Mouse (Mus musculus): ENCODE measurements around the gene Creld1.

The Creld1 gene

GRCm38 (mm10) chr6:113469432-113469831 lies 13.7 kb upstream of the Creld1 start:
- DNase-seq (ENCODE audit: low read depth, low spot score) = peak; percentile 78

DNA sequence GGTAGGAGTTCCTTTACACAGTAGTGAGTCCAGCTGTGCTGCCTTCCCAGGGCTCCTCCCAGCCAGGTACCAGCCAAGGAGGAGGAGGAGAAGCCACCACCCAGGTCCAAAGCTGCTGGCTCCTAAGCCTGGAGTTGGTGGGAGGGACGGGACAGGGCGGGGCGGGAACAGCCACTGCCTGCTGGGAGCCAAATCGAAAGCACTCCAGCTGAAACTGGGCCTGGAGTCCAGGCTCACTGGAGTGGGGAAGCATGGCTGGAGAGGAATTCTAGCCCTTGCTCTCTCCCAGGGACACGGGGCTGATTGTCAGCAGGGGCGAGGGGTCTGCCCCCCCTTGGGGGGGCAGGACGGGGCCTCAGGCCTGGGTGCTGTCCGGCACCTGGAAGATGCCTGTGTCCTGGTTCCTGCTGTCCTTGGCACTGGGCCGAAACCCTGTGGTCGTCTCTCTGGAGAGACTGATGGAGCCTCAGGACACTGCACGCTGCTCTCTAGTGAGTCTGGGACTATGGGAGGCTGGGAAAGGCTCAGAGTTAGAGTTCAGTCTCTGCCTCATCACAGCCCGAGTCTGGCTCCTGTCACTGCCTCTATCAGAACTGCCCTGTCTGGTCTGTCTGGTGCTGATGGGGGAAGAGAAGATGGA lies 11.7 kb upstream of the Creld1 start, which contains the start of gene Il17rc:
Il17rc (plus strand) TSS at position 131 of the 640 bp plus-strand sequence.
- DNase-seq (ENCODE audit: low read depth, low spot score) = no peak

GRCm38 (mm10) chr6:113472061-113472460 lies 11.0 kb upstream of the Creld1 start:
- DNase-seq (ENCODE audit: low read depth, low spot score) = no peak

GRCm38 (mm10) chr6:113473246-113473645 lies 9.9 kb upstream of the Creld1 start:
- DNase-seq (ENCODE audit: low read depth, low spot score) = no peak

GRCm38 (mm10) chr6:113473715-113474114 lies 9.4 kb upstream of the Creld1 start:
- DNase-seq (ENCODE audit: low read depth, low spot score) = no peak

DNA sequence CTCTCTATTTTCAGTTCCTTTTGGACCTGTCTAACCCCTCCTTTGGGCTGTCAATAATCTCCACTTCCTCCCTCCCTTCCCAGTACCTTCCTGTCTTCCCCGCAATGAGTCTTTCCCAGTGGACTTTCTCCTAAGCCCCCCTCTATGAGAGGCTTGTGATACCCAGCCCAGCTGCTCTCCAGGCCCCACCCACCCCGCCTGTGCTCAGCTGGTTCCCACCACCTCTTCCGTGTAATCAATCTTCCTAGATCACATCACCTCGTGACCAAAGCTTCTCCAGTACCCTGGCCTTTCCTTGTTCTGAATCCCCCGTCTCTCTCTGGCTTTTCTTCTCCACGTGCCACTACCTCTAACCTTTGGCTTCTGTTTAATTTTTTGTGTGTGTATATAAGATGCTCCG lies 5.7 kb upstream of the Creld1 start:
- no peak for DNase-seq (ENCODE audit: low read depth, low spot score)

DNA sequence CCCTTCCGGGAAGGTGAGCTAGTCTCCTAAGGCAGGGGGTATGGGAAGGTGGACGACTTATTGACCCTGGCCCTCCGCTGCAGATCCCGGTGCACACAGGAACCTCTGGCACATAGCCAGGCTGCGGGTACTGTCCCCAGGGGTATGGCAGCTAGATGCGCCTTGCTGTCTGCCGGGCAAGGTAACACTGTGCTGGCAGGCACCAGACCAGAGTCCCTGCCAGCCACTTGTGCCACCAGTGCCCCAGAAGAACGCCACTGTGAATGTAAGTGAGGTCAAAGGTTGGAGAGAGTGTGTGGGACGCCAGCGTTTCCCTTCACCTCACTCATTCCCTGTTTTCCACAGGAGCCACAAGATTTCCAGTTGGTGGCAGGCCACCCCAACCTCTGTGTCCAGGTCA lies 4.2 kb upstream of the Creld1 start:
- DNase-seq (ENCODE audit: low read depth, low spot score) = no peak

DNA sequence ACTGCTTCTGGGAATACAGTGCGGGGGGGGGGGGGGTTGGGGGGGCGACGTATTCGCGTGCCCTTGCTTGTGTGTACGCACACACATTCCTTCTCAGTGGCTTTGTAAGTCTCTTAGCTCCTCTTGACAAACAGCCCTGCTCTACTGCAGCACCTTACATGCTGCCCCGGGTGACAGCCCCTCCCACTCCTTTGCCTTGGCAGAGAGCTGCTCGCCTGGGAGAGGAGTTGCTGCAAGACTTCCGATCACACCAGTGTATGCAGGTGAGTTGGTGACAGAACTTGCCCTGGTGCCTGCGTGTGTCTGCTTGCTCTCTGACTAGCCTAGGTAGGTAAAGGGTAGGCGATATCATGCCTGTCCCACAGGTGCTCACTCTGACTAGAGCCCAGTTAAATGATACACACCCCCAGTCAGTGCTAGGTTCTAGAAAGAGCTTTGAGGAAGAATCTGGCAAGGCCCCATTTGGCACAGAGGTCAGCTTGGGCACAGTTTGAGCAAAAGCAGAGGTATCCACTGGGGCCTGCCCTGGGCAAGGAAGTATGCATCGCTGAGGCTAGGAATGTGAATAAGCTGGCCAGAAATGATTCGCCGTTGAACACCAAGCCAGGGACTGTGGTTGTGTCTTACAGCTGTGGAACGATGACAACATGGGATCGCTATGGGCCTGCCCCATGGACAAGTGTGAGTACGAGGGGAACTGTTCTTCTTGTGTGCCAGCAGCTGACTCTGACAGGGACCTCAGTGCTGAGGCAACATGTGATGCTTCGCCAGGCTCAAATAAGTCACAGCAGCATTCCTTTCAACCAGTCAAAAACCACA lies 2.3 kb upstream of the Creld1 start:
- no peak for DNase-seq (ENCODE audit: low read depth, low spot score)

- DNase-seq (ENCODE audit: low read depth, low spot score) = peak; percentile 71
Observed at GRCm38 (mm10) chr6:113482477-113483099, 509 bp upstream of the Creld1 start.

- peak; percentile 43 for DNase-seq (ENCODE audit: low read depth, low spot score)
Observed at GRCm38 (mm10) chr6:113483729-113484128, 632 bp downstream of the Creld1 start.

- peak; percentile 42 for DNase-seq (ENCODE audit: low read depth, low spot score)
Observed at GRCm38 (mm10) chr6:113487125-113487576, 4.1 kb downstream of the Creld1 start.

DNA sequence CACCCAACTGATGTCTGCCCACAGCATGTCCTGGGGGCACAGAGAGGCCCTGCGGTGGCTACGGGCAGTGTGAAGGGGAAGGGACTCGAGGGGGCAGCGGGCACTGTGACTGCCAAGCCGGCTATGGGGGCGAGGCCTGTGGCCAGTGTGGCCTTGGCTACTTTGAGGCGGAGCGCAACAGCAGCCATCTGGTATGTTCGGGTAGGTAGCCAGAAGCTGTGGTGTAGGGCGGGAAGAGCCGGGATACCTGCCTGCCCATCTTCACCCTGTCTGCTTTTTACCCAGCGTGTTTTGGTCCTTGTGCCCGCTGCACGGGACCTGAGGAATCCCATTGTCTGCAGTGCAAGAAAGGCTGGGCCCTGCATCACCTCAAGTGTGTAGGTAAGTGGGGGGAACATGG lies 6.3 kb downstream of the Creld1 start:
- no peak for DNase-seq (ENCODE audit: low read depth, low spot score)

DNA sequence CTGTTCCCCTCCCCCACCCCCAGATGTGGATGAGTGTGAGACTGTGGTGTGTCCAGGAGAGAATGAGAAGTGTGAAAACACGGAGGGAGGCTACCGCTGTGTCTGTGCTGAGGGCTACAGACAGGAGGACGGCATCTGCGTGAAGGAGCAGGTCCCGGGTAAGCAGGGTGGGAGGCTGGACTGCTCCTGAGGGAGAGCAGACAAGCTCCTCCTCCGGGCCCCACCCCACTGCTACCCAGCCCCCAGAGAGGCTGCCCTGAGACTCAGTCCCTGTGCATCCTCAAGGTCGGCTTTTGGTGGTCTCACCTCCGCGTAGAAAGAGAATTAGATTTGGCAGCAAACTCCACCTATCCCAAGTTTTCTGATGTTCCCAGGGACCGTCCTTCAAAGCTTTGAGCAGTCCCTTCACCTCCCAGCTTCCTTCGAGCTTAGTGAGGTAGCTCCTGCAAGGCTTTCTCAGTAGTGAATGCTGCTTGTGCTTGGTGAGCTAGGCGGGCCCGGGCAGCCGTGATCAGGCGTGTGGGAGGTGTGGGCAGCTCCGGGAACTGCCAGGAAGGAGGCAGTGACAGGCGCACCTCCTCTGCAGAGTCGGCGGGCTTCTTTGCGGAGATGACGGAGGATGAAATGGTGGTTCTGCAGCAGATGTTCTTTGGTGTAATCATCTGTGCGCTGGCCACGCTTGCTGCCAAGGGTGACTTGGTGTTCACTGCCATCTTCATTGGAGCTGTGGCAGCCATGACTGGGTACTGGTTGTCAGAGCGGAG lies 9.2 kb downstream of the Creld1 start:
- no peak for DNase-seq (ENCODE audit: low read depth, low spot score)

DNA sequence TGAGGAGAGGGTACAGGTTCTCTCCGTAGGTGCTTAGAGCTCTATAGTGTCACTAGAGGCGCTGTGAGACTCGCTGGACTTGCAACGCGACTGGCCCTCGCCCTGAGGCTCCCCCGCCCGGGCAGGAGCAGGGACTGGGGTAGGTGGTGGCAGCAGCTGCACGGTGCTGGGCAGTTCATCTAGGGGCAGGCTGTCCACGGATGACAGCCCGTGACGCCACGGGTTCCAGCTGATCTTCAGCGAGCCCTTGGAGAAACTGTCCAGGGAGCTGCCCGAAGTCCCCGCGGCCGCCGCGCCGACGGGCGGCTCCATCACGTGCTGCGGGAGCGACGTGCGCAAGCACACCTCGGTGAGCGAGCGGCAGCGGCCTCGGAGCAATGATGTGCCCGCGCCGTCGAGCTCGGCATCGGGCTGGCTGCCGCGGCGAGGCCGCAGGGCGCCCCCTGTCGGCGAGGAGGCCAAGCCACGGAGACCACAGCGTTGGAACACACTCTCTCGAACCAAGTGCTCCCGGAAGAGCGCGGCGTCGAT lies 11.2 kb downstream of the Creld1 start:
- DNase-seq (ENCODE audit: low read depth, low spot score) = peak; percentile 95

DNA sequence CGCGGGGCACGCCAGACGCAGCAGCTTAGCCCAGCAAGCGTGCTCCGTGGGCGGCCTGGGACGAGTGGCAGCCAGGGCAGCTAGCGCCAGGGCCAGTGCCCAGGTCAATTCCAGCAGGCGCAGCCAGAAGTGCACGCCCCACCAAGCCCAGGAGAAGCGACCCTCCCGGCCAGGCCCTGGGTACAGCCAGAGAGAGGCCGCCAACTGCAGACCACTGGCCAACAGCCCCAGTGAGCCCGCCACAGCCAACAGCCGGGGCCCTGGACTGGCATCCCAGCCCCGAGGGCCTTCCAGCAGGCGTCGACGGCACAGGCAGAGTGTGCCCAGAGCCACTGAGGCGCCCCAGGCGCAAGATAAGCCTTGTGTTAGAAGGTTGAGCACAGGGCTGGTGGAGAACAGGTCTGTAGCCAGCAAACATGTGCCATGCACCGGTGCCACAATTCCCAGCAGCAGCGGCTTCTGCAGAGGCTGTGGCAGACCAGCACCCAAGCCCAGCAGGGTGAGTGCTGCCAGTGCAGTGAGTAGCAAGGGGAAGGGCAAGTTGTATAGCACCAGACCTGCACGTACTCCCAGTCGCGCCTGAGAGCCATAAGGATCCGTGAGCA lies 12.1 kb downstream of the Creld1 start:
- DNase-seq (ENCODE audit: low read depth, low spot score) = no peak

GRCm38 (mm10) chr6:113499346-113499745 lies 16.2 kb downstream of the Creld1 start:
- no peak for DNase-seq (ENCODE audit: low read depth, low spot score)

DNA sequence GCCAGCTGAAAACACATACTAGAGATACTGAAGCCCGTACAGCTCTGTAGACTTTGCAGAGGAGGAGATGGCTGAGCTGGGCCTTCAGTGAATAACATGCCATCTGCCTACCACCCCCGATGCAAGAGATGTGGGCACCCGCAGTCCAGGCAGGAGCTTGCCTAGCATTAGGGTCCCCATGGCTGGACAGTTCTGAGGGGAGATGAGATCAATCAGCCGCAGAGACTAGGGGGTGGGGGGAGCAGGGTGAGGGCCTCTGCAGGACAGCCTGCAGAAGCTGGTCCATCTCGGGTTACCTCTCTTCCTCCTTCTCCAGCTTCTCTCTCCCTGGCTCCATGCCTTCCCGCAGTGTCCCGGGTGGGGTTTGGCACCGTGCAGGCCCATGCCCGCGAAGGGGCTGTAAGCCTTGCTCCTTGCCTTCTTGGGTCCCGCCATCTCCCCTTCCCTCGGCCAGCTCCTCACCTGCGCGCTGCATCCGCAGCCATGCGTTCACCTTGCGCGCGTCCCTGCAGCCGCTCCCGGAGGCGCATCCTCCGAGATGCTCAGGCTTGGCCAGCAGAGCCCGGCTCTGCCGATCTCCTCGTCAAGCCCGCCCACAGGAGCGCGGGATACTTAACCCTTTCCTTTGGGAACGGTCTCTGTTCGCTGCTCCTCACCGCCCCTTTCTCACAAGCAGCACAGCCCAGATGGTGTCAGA lies 18.4 kb downstream of the Creld1 start, which contains the start of gene Prrt3:
Prrt3 (minus strand) TSS at position 544 of the 697 bp plus-strand sequence.
- no peak for DNase-seq (ENCODE audit: low read depth, low spot score)

DNA sequence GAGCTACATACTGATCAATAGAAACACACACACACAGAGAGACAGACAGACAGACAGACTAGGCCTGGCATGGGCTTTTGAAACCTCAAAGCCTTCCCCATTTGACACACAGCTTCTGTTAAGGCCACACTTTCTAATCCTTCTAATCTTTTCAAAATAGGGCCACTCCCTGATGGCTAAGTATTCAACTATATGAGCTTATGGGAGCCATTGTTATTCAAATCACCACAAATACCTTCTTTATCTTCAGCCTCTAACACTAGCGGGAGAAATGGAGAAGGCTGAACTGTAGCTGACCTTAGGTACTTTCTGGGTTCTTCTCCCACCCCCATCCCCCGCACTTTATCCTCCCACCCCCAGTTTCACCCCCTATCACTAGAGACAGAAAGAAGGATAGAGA lies 19.7 kb downstream of the Creld1 start:
- DNase-seq (ENCODE audit: low read depth, low spot score) = no peak

- DNase-seq (ENCODE audit: low read depth, low spot score) = no peak
Observed at GRCm38 (mm10) chr6:113505689-113506088, 22.6 kb downstream of the Creld1 start.

DNA sequence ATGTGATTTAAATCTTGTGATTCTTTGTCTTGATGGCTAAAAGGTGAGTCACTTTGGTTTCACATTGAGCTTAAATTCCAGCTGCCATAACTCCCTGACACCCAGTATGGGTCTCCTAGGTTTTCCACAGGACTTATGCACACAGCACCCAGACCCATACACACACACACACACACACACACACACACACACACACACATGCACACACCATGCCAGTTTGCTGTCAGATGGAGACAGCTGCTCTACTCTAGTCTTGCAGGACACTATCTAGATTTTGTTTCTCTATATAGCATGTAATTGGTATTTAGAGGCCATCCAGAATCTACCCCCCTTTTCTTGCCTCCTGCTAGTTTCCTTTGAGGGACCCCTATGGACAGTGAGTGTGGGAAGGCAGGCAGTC lies 24.0 kb downstream of the Creld1 start:
- DNase-seq (ENCODE audit: low read depth, low spot score) = no peak

All from CD4-positive, CD25-positive, alpha-beta regulatory T cell, adult 2 months (primary cell).